Mouse (Mus musculus) kidney, adult 8-10 months (tissue): ENCODE data around the gene Defb28.
A peak's percentile ranks its signal among the peaks of the same experiment; 100 is the strongest.

Experiments used
- DNase-seq, 2 experiments: peaks; one replicate each; pipeline ENCODE4 v3.0.0; 2022

The Defb28 gene

GRCm38 (mm10) chr2:152517981-152518380 lies at the start of gene Defb28:
Defb28 (plus strand) TSS chr2:152518255.
- DNase-seq, result peak in 1 of 2 experiments; percentile 24

DNA sequence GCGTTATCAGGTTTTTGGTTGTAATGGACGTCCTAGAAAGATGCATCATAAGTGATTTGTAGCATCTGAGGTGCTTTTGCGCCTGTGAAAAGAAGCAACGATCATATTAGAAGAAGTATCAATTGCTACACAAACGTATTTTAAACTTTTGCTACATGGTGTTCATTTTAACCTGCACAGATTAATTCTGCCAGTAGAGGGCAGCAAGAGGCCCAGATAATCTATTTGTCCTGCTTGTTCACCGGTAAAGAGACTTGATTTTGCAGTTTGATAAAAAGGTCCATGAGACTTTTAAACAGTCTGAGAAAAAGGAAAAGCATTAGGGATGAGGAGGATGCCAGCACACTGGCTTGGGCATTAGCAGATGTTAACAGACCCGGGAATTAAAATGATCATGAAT lies 47.1 kb upstream of the Defb28 start:
- peak; percentile 36 to 67 for DNase-seq

GRCm38 (mm10) chr2:152472434-152472833 lies 45.6 kb upstream of the Defb28 start:
- DNase-seq, result peak; percentile 9 to 29

- DNase-seq, result no peak
Measured at GRCm38 (mm10) chr2:152476763-152477162, 41.3 kb upstream of the Defb28 start, which contains the start of gene Defb20. Defb20 (plus strand) TSS chr2:152477063.

DNA sequence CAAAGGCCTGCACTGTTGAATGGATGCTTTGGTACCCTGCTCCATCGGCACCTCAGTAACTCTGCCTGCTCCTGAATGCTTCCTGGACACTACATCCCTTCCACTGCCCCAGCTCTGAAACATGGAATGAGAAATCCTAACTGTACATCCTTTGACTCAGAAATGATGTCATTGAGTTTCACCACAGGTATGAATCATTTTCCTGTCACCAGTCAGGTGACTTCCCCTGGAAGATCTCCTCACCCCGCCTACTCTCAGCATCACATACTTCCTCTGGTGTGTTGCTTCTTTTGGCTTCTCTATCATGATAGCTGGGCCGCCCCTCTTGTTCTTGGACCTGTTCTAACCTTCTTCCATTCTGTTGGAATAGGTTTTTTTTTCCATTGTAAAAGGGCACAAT lies 37.2 kb upstream of the Defb28 start:
- no peak for DNase-seq

- DNase-seq, result no peak
Measured at GRCm38 (mm10) chr2:152481726-152482125, 36.3 kb upstream of the Defb28 start.

- DNase-seq, result no peak
Measured at GRCm38 (mm10) chr2:152487024-152487423, 31.0 kb upstream of the Defb28 start.

GRCm38 (mm10) chr2:152490038-152490437 lies 28.0 kb upstream of the Defb28 start, which contains the start of gene Defb22:
Defb22 (minus strand) TSS chr2:152490138.
- no peak for DNase-seq

- DNase-seq, result no peak
Measured at GRCm38 (mm10) chr2:152493151-152493550, 24.9 kb upstream of the Defb28 start.

GRCm38 (mm10) chr2:152498020-152498419 lies 20.0 kb upstream of the Defb28 start:
- DNase-seq, result no peak

DNA sequence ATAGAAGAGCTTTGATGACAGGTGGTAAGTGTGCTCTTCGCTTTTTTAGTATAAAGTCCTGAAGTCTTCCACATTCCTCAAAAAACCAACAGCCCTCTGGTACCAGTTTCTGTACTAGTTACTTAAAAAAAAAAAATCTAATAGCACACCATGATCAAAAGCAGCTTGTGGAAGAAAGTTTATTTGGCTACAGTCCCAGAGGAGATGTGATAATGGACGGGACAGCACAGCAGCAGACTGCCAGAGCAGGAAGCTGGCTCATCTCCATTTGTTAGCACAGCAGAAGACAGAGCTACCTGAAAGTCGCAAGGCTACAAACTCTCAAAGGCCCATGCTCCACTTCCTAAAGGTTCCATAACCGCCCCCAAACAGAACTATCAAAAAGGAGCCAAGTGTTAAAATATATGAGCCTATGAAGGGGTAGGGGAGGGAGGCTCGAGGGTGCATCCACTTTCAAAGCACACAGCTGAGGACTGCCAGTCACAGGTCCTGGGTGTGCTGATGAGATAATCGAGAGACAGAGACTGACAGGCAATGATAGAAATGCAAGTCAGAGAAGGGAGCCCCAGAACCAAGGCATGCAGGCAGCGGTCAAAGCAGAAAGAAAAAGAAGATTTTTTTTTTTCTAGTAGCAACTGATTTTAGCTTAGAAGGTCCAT lies 17.7 kb upstream of the Defb28 start:
- DNase-seq, result no peak

- DNase-seq, result no peak
Measured at GRCm38 (mm10) chr2:152500863-152501229, 17.2 kb upstream of the Defb28 start.

DNA sequence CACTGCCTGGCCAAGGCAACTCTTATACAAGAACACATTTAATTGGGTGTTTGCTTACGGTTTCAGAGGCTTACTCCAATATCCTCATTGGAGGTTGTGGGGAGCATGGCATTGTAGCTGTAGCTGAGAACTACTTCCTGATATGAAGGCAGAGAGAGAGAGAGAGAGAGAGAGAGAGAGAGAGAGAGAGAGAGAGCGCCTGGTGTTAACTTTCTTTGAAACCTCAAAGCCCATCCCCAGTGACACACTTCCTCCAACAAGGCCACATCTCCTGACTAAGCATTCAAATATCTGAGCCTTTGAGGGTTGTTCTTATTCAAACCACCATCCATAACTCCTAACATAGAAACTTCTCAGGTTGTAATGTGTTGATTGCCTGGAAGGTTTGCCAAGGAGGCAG lies 14.1 kb upstream of the Defb28 start:
- no peak for DNase-seq

DNA sequence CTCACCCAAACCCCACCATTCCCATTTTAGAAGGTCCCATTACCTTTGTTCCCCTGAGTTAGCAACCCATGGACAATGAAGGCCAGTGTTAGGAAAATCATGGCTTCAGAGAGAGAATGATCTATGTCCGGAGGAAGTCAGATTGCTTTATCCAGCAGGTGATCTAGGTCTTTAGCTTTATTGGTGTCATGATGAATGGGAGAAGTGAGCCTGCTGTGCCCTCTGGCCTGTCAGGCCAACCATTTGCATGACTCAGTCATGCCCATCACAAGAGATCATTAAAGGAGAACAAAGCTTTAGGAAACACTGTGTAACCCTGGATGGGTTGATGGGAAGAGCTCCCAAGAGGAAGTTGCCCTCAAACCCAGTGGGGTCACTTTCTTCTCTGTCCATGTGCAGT lies 6.5 kb upstream of the Defb28 start, which contains the start of gene Defb26:
TSS of gene Defb26 (minus strand) at position 101 of the 400 bp plus-strand sequence.
- DNase-seq, result no peak

DNA sequence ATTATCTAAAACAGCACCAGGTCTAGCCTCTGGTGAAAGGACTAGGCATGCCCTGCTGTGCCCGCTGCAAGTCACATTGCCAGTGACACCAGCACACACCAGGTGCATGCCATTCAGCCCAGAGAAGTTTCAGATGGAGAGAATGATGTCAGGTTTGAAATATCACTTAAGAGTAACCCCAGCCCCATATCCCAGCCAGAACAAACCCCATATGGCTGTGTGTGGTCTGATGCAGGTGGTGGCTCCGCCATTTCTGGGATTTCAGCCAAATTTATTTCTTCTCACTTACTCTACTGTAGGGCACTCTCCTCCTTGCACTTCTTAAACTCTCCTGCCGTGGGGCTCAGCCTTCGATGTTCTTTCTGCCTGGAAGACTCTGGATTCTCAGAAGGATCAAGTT lies 2.0 kb upstream of the Defb28 start:
- DNase-seq, result no peak

DNA sequence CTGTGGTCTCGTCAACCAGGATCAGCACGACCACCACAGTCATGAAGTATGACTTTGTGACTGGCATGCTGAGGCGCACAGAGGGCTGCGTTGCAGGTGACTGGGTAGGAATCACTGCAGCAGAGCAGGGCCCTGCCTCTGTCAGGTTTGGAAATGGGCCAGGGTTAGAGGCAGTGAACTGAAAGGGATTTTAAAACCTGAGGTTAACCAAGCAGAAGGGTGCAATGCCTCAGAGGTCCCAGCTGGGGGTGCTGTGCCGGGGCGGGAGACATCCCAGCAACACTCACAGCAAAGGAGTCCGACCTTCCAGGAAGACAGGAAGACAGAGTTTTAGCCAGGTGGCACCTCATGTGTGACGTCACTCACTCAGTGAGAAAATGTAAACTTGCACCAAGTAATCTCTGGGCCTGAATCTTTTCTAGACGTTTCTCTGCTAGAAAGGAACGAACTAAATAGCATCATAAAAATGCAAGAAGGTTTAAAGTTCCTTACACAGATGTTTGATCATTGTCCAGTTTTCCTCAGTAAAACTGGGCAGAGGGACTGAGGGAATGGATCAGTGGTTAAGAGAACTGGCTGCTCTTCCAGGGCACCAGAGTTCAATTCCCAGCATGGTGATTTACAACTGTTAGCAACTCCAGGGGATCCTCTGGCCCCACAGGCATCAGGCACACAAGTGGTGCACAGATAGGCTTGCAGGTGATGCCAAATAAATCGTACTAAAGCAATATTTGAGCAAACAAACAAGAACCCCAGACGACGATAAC lies 22.1 kb downstream of the Defb28 start, which contains the start of gene Defb29:
TSS of gene Defb29 (minus strand) at position 155 of the 767 bp plus-strand sequence.
- peak; percentile 76 to 80 for DNase-seq

GRCm38 (mm10) chr2:152541979-152542378 lies 23.9 kb downstream of the Defb28 start:
- no peak for DNase-seq

GRCm38 (mm10) chr2:152542897-152543296 lies 24.8 kb downstream of the Defb28 start:
- no peak for DNase-seq

DNA sequence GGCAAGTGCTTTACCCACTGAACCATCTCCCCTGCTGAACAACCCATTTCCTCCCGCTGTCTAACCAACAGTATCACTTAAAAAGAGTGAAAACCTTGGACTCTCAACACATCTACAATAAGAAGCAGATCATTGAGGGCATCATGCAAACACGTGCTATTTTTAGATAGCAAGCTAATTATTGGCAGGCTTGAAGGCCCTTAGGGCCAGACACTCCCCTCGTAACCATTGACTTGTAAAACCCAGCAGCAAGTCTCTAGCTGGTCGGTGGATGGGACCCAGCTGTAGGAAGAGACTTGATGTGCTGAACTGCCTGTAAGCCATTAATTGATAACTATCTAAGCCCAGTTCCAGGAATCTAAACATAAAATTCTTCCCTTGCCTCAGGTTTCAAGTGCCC lies 25.4 kb downstream of the Defb28 start:
- peak; percentile 66 to 83 for DNase-seq

DNA sequence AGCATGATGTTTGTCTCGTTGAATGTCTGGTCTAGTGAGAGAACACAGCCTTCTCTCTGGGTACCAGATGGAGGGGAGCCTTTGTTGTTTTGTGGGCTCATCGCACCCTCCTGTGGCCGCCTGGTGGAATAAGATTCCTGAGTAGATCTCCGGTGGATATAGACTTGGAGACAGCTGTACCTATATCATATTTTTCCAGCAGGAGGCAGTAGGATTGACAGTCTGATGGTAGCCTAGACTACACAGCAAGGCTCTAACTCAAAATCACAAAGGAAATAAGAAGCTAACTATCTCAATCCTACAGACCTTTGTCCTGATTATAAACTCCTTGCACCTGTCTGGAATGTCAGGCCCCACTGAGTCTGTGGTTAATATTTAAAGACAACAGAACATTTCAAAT lies 26.6 kb downstream of the Defb28 start:
- DNase-seq, result peak; percentile 68 to 80

DNA sequence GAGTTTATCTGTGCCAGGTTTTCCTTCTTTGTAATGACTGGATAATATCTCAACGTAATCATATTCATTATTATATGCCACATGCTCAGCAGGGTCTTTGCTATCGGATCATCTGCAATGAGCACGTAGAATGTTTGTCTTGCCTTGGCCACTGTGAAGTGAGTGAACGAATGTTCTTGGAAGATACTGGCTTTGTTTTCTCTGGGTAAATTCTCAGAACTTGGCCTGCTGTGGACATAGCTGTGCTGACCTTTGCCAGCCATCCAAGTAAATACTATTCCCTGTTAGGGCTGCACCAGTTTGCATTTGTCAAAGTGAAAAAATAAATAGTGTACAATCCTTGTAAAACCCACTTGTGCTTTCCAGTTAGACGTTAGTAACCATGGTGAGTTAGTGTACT lies 30.1 kb downstream of the Defb28 start:
- DNase-seq, result no peak

- peak; percentile 55 to 79 for DNase-seq
Measured at GRCm38 (mm10) chr2:152553774-152554423, 35.8 kb downstream of the Defb28 start.

GRCm38 (mm10) chr2:152556655-152557054 lies 38.6 kb downstream of the Defb28 start:
- no peak for DNase-seq

GRCm38 (mm10) chr2:152569038-152569437 lies 51.0 kb downstream of the Defb28 start, which contains the start of gene Gm17416:
Gm17416 (plus strand) TSS chr2:152569338.
- DNase-seq, result no peak
